Mouse (Mus musculus): ENCODE data around the gene Id4. TPM values are rescaled to one million over a fixed set of nuclear protein-coding genes. Genes with fewer than 3 reads are reported as not detected.

Id4 gene
- polyA plus RNA-seq (2015; fragmentation: Nextera tagmentation; extraction: Ambion mirVana), result 5.7 and 13.7 TPM in 2 replicates

DNA sequence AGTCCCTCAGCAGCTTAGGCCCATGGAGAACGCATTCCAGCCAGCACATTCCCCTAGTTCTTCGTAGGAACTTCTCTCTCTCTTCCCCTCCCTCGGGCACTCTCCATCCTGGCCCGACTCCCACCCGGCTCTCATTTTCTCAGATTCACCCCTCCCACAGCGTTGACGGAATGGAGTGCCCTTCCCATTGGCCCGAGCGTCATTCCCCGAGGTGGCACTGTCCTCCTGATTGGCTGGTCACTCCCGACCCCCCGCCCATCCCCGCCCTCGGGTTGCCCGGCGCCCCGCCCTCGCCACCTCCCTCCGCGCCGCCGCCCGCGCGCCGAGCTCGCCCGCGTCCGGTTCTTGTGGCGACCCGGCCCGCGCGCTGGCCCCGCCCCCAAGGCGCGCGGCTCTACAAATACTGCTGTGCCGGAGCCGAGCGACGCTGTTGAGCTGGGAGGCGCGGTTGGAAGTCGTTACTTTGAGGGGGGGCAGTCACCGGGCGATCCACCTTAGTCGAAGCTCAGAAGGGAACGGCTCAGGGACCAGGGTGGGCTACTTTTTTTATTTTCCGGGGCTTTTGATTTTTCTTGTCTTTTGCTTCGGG is at the start of gene Id4:
Id4 (plus strand) TSS at position 539 of the 589 bp plus-strand sequence.
- H3K9me3 ChIP-seq (ENCODE audit: low read length), result no peaks in the 10 kb centered on the region
- H3K36me3 ChIP-seq (ENCODE audit: insufficient read depth, low read length), result no peaks in the 10 kb centered on the region
- peak within 1 kb of the TSS; percentile 95 for H3K9ac ChIP-seq (replicated peaks; ENCODE audit: low read length)
- H3K4me1 ChIP-seq (ENCODE audit: insufficient read depth, low read length), result peaks cover 7% of the 10 kb centered on the region; the same call in 1 of the 2 replicates
- under 1% methylated on average over 50 of the region's 52 CpGs for WGBS
- H3K27ac ChIP-seq (ENCODE audit: low read length), result peak within 1 kb of the TSS; percentile 95
- ATAC-seq (ENCODE audit: low FRiP score, low TSS enrichment), result peak; percentile 96
- peak within 1 kb of the TSS; percentile 91 for H3K4me3 ChIP-seq (ENCODE audit: low read length)
- H3K4me2 ChIP-seq (replicated peaks; ENCODE audit: low read depth, low read length), result peak within 1 kb of the TSS; percentile 59
- H3K27me3 ChIP-seq (ENCODE audit: insufficient read depth, low read length), result no peaks in the 10 kb centered on the region

DNA sequence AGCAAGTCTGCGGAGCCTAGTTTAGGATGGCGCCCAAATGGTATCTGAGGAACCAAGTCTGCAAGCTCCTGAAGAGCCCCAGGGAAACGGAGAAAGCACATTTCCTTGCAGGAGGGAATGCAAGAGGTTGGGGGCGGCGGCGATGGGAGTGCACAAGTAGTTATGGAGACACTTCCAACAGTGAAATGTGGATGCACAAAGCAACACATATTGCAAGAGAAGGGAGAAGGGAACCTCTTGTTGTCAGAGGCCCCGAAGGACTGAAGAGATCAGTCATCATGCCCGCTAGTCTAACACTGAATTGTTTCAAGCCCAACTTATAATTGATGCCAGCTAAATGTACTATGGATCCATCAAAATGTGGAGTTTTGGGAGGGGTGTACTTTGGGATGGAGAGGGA is 33.9 kb upstream of the Id4 start:
- H3K4me1 ChIP-seq (ENCODE audit: insufficient read depth, low read length), result peaks cover 11% of the 10 kb centered on the region
- no peaks in the 10 kb centered on the region for H3K36me3 ChIP-seq (ENCODE audit: insufficient read depth, low read length)
- no peaks in the 10 kb centered on the region for H3K27me3 ChIP-seq (ENCODE audit: insufficient read depth, low read length)
- peak overlapping the region; percentile 66; the same call in 1 of the 2 replicates for H3K27ac ChIP-seq (ENCODE audit: low read length)
- H3K4me3 ChIP-seq (ENCODE audit: low read length), result peak overlapping the region; percentile 26; the same call in 1 of the 2 replicates
- no peaks in the 10 kb centered on the region for H3K9me3 ChIP-seq (ENCODE audit: low read length)
- 33% methylated on average over 8 of the region's 8 CpGs for WGBS
- ATAC-seq (ENCODE audit: low FRiP score, low TSS enrichment), result no peak
- no peak overlapping the region for H3K9ac ChIP-seq (replicated peaks; ENCODE audit: low read length)
- peak overlapping the region; percentile 43 for H3K4me2 ChIP-seq (replicated peaks; ENCODE audit: low read depth, low read length)

DNA sequence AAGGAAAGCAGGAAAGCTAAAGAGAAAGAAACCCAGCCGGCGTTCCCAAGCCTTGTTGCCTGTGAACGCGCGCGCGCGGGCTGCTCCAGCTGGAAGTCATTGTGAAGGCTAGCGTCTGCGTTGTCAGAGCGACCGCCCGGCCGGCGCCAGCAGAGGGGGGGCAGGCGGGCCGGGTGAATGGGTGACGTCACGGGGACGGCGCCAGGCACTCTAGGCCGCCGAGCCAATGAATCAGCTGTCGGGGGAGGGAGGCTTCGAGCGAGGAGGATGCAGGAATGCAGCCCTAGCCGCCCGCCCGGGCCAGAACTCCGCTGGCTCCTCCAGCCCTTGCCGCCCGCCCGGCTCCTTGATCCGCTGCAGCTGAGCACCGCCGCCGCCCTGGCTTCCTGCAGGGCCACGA is 33.3 kb upstream of the Id4 start:
- Histone ChIP-seq H3K27me3 (ENCODE audit: insufficient read depth, low read length) (no peaks in the 10 kb centered on the region), H3K27ac (ENCODE audit: low read length) (peak overlapping the region; percentile 92), H3K9ac (replicated peaks; ENCODE audit: low read length) (peak overlapping the region; percentile 63), H3K4me2 (replicated peaks; ENCODE audit: low read depth, low read length) (peak overlapping the region; percentile 61), H3K9me3 (ENCODE audit: low read length) (no peaks in the 10 kb centered on the region), H3K36me3 (ENCODE audit: insufficient read depth, low read length) (no peaks in the 10 kb centered on the region), H3K4me3 (ENCODE audit: low read length) (peak overlapping the region; percentile 44), H3K4me1 (ENCODE audit: insufficient read depth, low read length) (peaks cover 11% of the 10 kb centered on the region)
- under 1% methylated on average over 35 of the region's 38 CpGs for WGBS
- peak; percentile 100 for ATAC-seq (ENCODE audit: low FRiP score, low TSS enrichment)

DNA sequence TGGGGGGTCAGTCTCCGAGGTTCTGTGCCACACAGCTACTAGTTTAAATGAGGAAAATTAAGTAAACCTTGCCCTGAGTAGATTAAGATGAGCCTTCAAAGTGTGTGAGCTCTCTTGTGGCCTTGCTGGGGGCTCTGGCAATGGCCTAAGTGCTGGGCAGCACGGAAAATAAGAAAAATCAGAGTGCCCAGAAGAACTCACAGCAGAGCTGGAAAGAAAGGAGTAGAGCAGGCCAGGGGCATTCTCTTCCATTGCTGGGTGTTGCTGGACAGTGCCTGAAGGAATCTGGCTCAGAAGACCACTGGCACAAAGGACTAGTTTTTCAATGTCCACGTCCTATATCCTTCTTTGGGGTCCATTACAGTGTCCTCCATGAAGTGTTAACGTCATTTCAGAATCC is 32.9 kb upstream of the Id4 start:
- H3K4me3 ChIP-seq (ENCODE audit: low read length), result peak overlapping the region; percentile 44
- H3K4me1 ChIP-seq (ENCODE audit: insufficient read depth, low read length), result peaks cover 11% of the 10 kb centered on the region
- H3K9ac ChIP-seq (replicated peaks; ENCODE audit: low read length), result peak overlapping the region; percentile 63
- no peak; the same call in 1 of the 2 replicates for ATAC-seq (ENCODE audit: low FRiP score, low TSS enrichment)
- H3K27ac ChIP-seq (ENCODE audit: low read length), result peak overlapping the region; percentile 92
- 23% methylated on average over 4 of the region's 4 CpGs for WGBS
- H3K36me3 ChIP-seq (ENCODE audit: insufficient read depth, low read length), result no peaks in the 10 kb centered on the region
- H3K27me3 ChIP-seq (ENCODE audit: insufficient read depth, low read length), result no peaks in the 10 kb centered on the region
- no peaks in the 10 kb centered on the region for H3K9me3 ChIP-seq (ENCODE audit: low read length)
- H3K4me2 ChIP-seq (replicated peaks; ENCODE audit: low read depth, low read length), result peak overlapping the region; percentile 61

DNA sequence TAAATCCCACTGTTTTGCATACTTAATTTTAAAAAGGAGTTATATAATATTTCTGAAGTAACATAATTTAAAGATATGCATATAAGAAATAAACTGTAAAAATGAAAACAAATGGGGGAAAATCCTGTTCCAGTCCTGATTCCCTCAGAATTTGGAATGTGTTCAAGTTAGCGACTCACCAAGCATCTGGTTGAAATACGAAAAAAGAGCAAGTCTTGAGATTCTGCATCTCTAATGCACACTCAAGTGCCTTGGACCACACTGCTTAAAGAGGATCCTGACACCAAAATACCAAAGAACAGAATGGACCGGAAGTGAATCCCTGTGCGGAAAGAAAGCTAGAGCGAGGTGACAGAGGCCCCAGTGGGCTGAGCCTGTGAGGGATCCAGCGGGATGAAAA is 30.0 kb upstream of the Id4 start:
- Histone ChIP-seq H3K4me2 (replicated peaks; ENCODE audit: low read depth, low read length) (no peak overlapping the region), H3K4me3 (ENCODE audit: low read length) (no peak overlapping the region), H3K9ac (replicated peaks; ENCODE audit: low read length) (no peak overlapping the region), H3K36me3 (ENCODE audit: insufficient read depth, low read length) (no peaks in the 10 kb centered on the region), H3K4me1 (ENCODE audit: insufficient read depth, low read length) (peaks cover 11% of the 10 kb centered on the region), H3K27me3 (ENCODE audit: insufficient read depth, low read length) (no peaks in the 10 kb centered on the region), H3K27ac (ENCODE audit: low read length) (no peak overlapping the region), H3K9me3 (ENCODE audit: low read length) (no peaks in the 10 kb centered on the region)
- WGBS, result 67% methylated on average over 6 of the region's 6 CpGs
- no peak for ATAC-seq (ENCODE audit: low FRiP score, low TSS enrichment)

DNA sequence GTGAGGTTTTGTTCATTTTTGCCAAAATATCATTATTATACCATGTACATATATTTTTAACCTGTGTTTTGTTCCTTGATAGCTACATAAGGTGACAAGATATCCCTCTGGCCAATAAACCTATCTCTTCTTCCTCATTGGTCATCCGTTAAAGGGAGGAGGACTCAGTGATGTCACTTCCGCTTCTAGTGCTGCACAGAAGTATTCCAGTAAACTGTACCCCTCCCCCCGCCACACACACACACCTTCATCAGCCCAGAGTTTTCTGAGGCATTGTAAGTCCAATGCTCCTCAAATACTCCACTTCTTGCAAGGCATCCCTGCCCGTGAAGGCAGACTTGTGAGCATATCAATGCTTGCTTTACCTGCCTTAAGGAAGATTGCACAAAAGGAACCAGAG is 24.6 kb upstream of the Id4 start:
- H3K9ac ChIP-seq (replicated peaks; ENCODE audit: low read length), result no peak overlapping the region
- H3K4me3 ChIP-seq (ENCODE audit: low read length), result no peak overlapping the region
- no peaks in the 10 kb centered on the region for H3K4me1 ChIP-seq (ENCODE audit: insufficient read depth, low read length)
- H3K27me3 ChIP-seq (ENCODE audit: insufficient read depth, low read length), result no peaks in the 10 kb centered on the region
- 92% methylated on average over 4 of the region's 4 CpGs for WGBS
- H3K27ac ChIP-seq (ENCODE audit: low read length), result no peak overlapping the region
- no peak overlapping the region for H3K4me2 ChIP-seq (replicated peaks; ENCODE audit: low read depth, low read length)
- ATAC-seq (ENCODE audit: low FRiP score, low TSS enrichment), result no peak
- H3K36me3 ChIP-seq (ENCODE audit: insufficient read depth, low read length), result no peaks in the 10 kb centered on the region
- no peaks in the 10 kb centered on the region for H3K9me3 ChIP-seq (ENCODE audit: low read length)

DNA sequence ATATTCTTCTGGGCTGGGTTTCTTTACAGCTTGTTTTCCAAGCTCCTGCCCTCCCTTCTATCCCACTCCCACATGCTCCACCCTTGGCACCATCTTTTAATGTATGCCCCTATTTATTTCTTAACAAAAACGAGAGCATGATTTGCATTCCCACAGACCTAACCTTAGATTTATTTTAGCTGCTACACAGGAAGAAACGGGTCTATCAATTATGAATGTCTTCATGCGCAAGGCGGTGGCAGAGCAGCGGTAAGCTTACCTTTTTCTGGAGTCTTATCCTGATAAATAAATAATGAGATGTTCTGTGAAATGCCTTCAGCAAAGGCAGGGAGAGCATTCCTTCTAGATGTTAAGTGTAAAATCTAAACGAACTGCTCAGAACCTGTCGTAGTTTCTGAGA is 24.2 kb upstream of the Id4 start:
- H3K4me3 ChIP-seq (ENCODE audit: low read length), result no peak overlapping the region
- H3K9me3 ChIP-seq (ENCODE audit: low read length), result no peaks in the 10 kb centered on the region
- no peaks in the 10 kb centered on the region for H3K4me1 ChIP-seq (ENCODE audit: insufficient read depth, low read length)
- no peaks in the 10 kb centered on the region for H3K36me3 ChIP-seq (ENCODE audit: insufficient read depth, low read length)
- H3K27ac ChIP-seq (ENCODE audit: low read length), result no peak overlapping the region
- H3K4me2 ChIP-seq (replicated peaks; ENCODE audit: low read depth, low read length), result no peak overlapping the region
- ATAC-seq (ENCODE audit: low FRiP score, low TSS enrichment), result no peak
- H3K9ac ChIP-seq (replicated peaks; ENCODE audit: low read length), result no peak overlapping the region
- WGBS, result 71% methylated on average over 7 of the region's 7 CpGs
- H3K27me3 ChIP-seq (ENCODE audit: insufficient read depth, low read length), result no peaks in the 10 kb centered on the region

DNA sequence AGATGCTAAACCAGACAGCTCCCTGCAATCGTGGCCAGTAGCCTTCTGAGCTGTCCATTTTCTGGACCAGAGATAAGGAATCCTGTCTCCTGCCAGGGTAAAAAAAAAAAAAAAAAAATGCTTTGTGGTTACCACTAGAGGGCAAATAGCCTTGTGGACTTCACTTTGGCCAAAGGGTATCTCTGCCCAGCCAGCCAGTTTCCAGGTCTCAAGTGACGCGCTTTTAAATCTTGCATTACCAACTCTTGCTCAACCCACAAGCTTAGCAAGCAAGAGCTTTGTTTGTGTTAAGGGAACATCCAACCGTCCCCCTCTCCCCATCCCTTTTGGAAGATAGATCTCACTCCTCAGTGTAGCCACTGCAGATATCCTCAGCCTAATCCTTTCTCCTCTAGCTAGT is 23.5 kb upstream of the Id4 start:
- ATAC-seq (ENCODE audit: low FRiP score, low TSS enrichment), result no peak
- H3K9ac ChIP-seq (replicated peaks; ENCODE audit: low read length), result no peak overlapping the region
- no peaks in the 10 kb centered on the region for H3K36me3 ChIP-seq (ENCODE audit: insufficient read depth, low read length)
- H3K9me3 ChIP-seq (ENCODE audit: low read length), result no peaks in the 10 kb centered on the region
- no peak overlapping the region for H3K4me2 ChIP-seq (replicated peaks; ENCODE audit: low read depth, low read length)
- H3K4me3 ChIP-seq (ENCODE audit: low read length), result no peak overlapping the region
- no peak overlapping the region for H3K27ac ChIP-seq (ENCODE audit: low read length)
- H3K27me3 ChIP-seq (ENCODE audit: insufficient read depth, low read length), result no peaks in the 10 kb centered on the region
- no peaks in the 10 kb centered on the region for H3K4me1 ChIP-seq (ENCODE audit: insufficient read depth, low read length)
- WGBS, result 13% methylated on average over 4 of the region's 4 CpGs

DNA sequence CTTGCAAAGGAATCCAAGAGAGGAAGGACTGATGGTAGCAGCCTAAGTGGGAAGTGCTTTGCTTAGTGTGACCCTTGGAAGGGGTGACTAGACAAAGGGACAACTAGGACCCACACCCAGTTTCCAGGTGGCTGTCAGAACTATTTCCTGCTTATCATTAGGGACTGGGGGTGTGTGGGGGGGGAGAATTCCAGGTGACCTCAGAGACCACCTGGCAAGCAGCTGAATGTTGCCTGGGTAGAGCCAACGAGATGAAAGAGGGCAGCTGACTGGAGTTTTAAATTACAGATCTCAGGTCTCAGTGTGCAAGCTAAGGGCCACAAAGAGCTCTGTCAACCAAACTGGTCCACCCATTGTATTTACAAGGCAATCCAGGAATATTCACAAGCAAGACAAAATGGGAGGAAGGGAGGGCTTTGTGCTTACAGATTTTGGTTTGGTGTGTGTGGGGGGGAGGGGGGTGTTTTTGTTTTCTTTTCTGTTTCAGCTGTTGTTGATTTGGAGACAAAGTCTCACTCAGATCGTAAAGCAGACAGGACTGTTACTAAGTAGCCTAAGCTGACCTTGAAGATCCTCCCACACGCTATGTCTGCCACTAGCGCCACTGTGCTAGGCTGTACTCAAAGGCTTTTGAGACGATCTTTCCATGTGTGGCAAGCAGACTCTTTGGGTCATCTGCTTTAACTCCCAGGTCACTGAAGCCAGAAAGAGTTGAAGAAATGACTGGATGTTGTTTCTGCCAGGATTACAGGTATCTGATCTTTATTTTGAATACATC is 15.6 kb upstream of the Id4 start:
- Histone ChIP-seq H3K4me3 (ENCODE audit: low read length) (no peak overlapping the region), H3K27me3 (ENCODE audit: insufficient read depth, low read length) (no peaks in the 10 kb centered on the region), H3K9me3 (ENCODE audit: low read length) (no peaks in the 10 kb centered on the region), H3K36me3 (ENCODE audit: insufficient read depth, low read length) (no peaks in the 10 kb centered on the region), H3K4me1 (ENCODE audit: insufficient read depth, low read length) (peaks cover 4% of the 10 kb centered on the region), H3K4me2 (replicated peaks; ENCODE audit: low read depth, low read length) (no peak overlapping the region), H3K27ac (ENCODE audit: low read length) (no peak overlapping the region), H3K9ac (replicated peaks; ENCODE audit: low read length) (no peak overlapping the region)
- 8% methylated on average over 5 of the region's 5 CpGs for WGBS
- ATAC-seq (ENCODE audit: low FRiP score, low TSS enrichment), result peak; percentile 76; the same call in 1 of the 2 replicates

DNA sequence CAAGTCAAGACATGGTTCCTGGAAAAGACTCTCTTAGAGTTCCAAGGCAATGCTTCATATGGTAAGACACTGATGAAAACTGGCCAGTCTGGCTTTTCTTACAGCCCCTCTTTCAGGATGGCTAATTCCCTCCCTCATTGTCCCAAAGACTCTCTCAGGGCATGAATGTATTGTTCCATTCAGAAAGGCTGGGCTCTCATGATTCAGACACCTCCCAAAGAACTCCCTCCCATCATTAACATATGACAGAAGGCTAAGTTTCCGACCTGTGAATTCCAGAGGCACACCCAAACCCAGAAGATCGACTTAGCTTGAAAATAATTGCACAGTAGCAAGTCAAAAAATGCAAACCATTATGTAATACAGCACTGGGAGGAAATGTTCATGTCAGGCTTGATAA is 8.5 kb upstream of the Id4 start:
- Histone ChIP-seq H3K27me3 (ENCODE audit: insufficient read depth, low read length) (no peaks in the 10 kb centered on the region), H3K27ac (ENCODE audit: low read length) (no peak overlapping the region), H3K4me2 (replicated peaks; ENCODE audit: low read depth, low read length) (no peak overlapping the region), H3K4me3 (ENCODE audit: low read length) (no peak overlapping the region), H3K9ac (replicated peaks; ENCODE audit: low read length) (no peak overlapping the region), H3K36me3 (ENCODE audit: insufficient read depth, low read length) (no peaks in the 10 kb centered on the region), H3K4me1 (ENCODE audit: insufficient read depth, low read length) (no peaks in the 10 kb centered on the region), H3K9me3 (ENCODE audit: low read length) (peaks cover 5% of the 10 kb centered on the region; the same call in 1 of the 2 replicates)
- no peak for ATAC-seq (ENCODE audit: low FRiP score, low TSS enrichment)
- WGBS, result 73% methylated on average over 2 of the region's 2 CpGs
